Comparison of ENCODE assay signal across 8 mouse cellular contexts in the genomic region with DNA sequence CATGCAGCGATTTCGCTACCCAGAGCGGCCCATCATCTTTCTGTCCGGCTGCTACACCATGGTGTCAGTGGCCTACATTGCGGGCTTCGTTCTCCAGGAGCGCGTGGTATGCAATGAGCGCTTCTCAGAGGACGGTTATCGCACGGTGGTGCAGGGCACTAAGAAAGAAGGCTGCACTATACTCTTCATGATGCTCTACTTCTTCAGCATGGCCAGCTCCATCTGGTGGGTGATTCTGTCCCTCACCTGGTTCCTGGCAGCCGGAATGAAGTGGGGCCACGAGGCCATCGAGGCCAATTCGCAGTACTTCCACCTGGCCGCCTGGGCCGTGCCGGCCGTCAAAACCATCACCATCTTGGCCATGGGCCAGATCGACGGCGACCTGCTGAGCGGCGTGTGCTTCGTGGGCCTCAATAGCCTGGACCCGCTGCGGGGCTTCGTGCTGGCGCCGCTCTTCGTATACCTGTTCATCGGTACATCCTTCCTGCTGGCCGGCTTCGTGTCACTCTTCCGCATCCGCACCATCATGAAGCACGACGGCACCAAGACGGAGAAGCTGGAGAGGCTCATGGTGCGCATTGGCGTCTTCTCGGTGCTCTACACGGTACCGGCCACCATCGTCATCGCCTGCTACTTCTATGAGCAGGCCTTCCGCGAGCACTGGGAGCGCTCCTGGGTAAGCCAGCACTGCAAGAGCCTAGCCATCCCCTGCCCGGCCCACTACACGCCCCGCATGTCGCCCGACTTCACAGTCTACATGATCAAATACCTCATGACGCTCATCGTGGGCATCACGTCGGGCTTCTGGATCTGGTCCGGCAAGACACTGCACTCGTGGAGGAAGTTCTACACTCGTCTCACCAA. TPM values are rescaled to one million over a fixed set of nuclear protein-coding genes. Genes with fewer than 3 reads are reported as not detected.
A peak's percentile ranks its signal among the peaks of the same experiment; 100 is the strongest.
DNase-seq lines count a peak whose midpoint lies in the region; ATAC-seq and TF ChIP-seq lines count a peak whose summit lies in the region.

No protein-coding gene starts in this region.

- DNase-seq in gastrocnemius, postnatal 10 days: peak; percentile 50
- DNase-seq in gastrocnemius, postnatal 25 days: no peak
- no peak for DNase-seq in G1E (ENCODE audit: low spot score)
- DNase-seq in forebrain, postnatal 0 days: peak; percentile 57
- peak; percentile 23 for DNase-seq in kidney, postnatal 14 days
- peak; percentile 62 for DNase-seq in midbrain, embryonic 14.5 days
- DNase-seq in adrenal gland, adult 18-20 months (ENCODE audit: low spot score in 2 of 2): no peak

- no peak overlapping the region for H3K27ac ChIP-seq in forebrain, postnatal 0 days (ENCODE audit: low read depth, low read length)
- H3K27ac ChIP-seq in midbrain, embryonic 14.5 days (replicated peaks; ENCODE audit: low read depth, low read length): peak overlapping the region; percentile 92

- peak overlapping the region; percentile 57 for H3K9ac ChIP-seq in forebrain, postnatal 0 days
- peak overlapping the region; percentile 73; the same call in 1 of the 2 replicates for H3K9ac ChIP-seq in midbrain, embryonic 14.5 days (replicated peaks; ENCODE audit: low read length)

- no peaks in the 10 kb centered on the region for H3K36me3 ChIP-seq in G1E (replicated peaks)
- no peaks in the 10 kb centered on the region for H3K36me3 ChIP-seq in forebrain, postnatal 0 days (ENCODE audit: insufficient read depth)
- no peaks in the 10 kb centered on the region for H3K36me3 ChIP-seq in midbrain, embryonic 14.5 days (ENCODE audit: control insufficient read depth, insufficient read depth, low read length)

- TF ChIP-seq CTCF in G1E (IDR thresholded peaks at IDR 0.05; ENCODE audit: low read depth, low read length): no peak
- TF ChIP-seq CTCF in forebrain, postnatal 0 days (IDR thresholded peaks at IDR 0.05; ENCODE audit: low read depth): no peak

- H3K4me2 ChIP-seq in forebrain, postnatal 0 days (ENCODE audit: low read depth): peak overlapping the region; percentile 81
- peak overlapping the region; percentile 88 for H3K4me2 ChIP-seq in midbrain, embryonic 14.5 days (ENCODE audit: low read length)

- peaks cover 39% of the 10 kb centered on the region for H3K27me3 ChIP-seq in G1E (ENCODE audit: insufficient read depth, low read length)
- H3K27me3 ChIP-seq in forebrain, postnatal 0 days (ENCODE audit: insufficient read depth, low read length): no peaks in the 10 kb centered on the region
- peaks cover 7% of the 10 kb centered on the region; the same call in 1 of the 2 replicates for H3K27me3 ChIP-seq in midbrain, embryonic 14.5 days (ENCODE audit: control insufficient read depth, insufficient read depth, low read length)

- no peaks in the 10 kb centered on the region; the same call in 1 of the 2 replicates for H3K4me1 ChIP-seq in G1E (ENCODE audit: insufficient read depth, low read depth, low read length)
- H3K4me1 ChIP-seq in forebrain, postnatal 0 days (ENCODE audit: insufficient read depth): no peaks in the 10 kb centered on the region
- peaks cover 7% of the 10 kb centered on the region; the same call in 1 of the 2 replicates for H3K4me1 ChIP-seq in midbrain, embryonic 14.5 days (ENCODE audit: control insufficient read depth, insufficient read depth, low read length)

- no peak for ATAC-seq in G1E (ENCODE audit: extremely low read depth, insufficient number of reproducible peaks, low FRiP score, poor library complexity, severe bottlenecking)
- ATAC-seq in forebrain, postnatal 0 days: no peak
- ATAC-seq in midbrain, embryonic 14.5 days (ENCODE audit: low FRiP score, low TSS enrichment): no peak
- no peak for ATAC-seq in erythroblast, adult 5-6 weeks (replicated peaks; ENCODE audit: low FRiP score, poor library complexity, severe bottlenecking)

- H3K4me3 ChIP-seq in G1E (ENCODE audit: low read depth, low read length): 0 out of 2 replicates have a peak overlapping the region, but pooled peaks have one; percentile 9
- peak overlapping the region; percentile 79 for H3K4me3 ChIP-seq in forebrain, postnatal 0 days (ENCODE audit: low read depth, low read length)
- peak overlapping the region; percentile 67 for H3K4me3 ChIP-seq in midbrain, embryonic 14.5 days (replicated peaks; ENCODE audit: low read depth, low read length)

- H3K9me3 ChIP-seq in G1E (replicated peaks): peaks cover 16% of the 10 kb centered on the region
- H3K9me3 ChIP-seq in forebrain, postnatal 0 days (ENCODE audit: low read length): no peaks in the 10 kb centered on the region
- H3K9me3 ChIP-seq in midbrain, embryonic 14.5 days (ENCODE audit: control insufficient read depth, low read length): no peaks in the 10 kb centered on the region

- WGBS in forebrain, postnatal 0 days: 3% methylated on average over 62 of the region's 62 CpGs
- WGBS in midbrain, embryonic 14.5 days: 0% methylated on average over 62 of the region's 62 CpGs

RNA-seq across cellular contexts. Expression of gene Fzd2, which starts 1.6 kb away (rescaled TPM):
- total RNA-seq in gastrocnemius, postnatal 10 days (2021): 10 to 100 TPM in 1 of 2 experiments, 1 to 10 TPM in 1; 8.0 to 12.5 TPM
- total RNA-seq in gastrocnemius, postnatal 25 days (2021): 1 to 10 TPM; 2.5 to 2.7 TPM
- not detected in 2 replicates for total RNA-seq in G1E (2014; fragmentation: Nextera tagmentation)
- 0.06 TPM in 1 of 2 replicates, not detected in the other for total RNA-seq in G1E (2017)
- 0.02 TPM in 1 of 2 replicates, not detected in the other for polyA plus RNA-seq in G1E (2012)
- 12.0 and 15.2 TPM in 2 replicates for total RNA-seq in forebrain, postnatal 0 days (2014; rRNA removed)
- 4.5 and 4.6 TPM in 2 replicates for polyA plus RNA-seq in forebrain, postnatal 0 days (2015; fragmentation: Nextera tagmentation; extraction: Ambion mirVana)
- polyA plus RNA-seq in midbrain, embryonic 14.5 days (2014; fragmentation: Nextera tagmentation; extraction: Ambion mirVana): 7.2 and 8.0 TPM in 2 replicates
- total RNA-seq in erythroblast, adult 5-6 weeks (2015; ENCODE audit: low replicate concordance): not detected in 2 replicates
- not detected in 2 replicates for total RNA-seq in erythroblast, adult 5-6 weeks (2017; ENCODE audit: low replicate concordance)
- 1 to 10 TPM; 2.6 to 3.6 TPM for total RNA-seq in adrenal gland, adult 18-20 months (2021)

RNA-seq across cellular contexts. Expression of gene Gm11627, which starts 26.5 kb away (rescaled TPM):
- 1 to 10 TPM in 1 of 2 experiments, under 1 TPM in 1; 0.50 to 1.0 TPM for total RNA-seq in gastrocnemius, postnatal 10 days (2021)
- under 1 TPM in 1 of 2 experiments, not detected in 1; 0.43 TPM for total RNA-seq in gastrocnemius, postnatal 25 days (2021)
- total RNA-seq in G1E (2014; fragmentation: Nextera tagmentation): not detected in 2 replicates
- not detected in 2 replicates for total RNA-seq in G1E (2017)
- polyA plus RNA-seq in G1E (2012): not detected in 2 replicates
- total RNA-seq in forebrain, postnatal 0 days (2014; rRNA removed): 2.6 and 5.5 TPM in 2 replicates
- polyA plus RNA-seq in forebrain, postnatal 0 days (2015; fragmentation: Nextera tagmentation; extraction: Ambion mirVana): 3.7 and 5.9 TPM in 2 replicates
- polyA plus RNA-seq in midbrain, embryonic 14.5 days (2014; fragmentation: Nextera tagmentation; extraction: Ambion mirVana): 2.3 and 4.2 TPM in 2 replicates
- total RNA-seq in erythroblast, adult 5-6 weeks (2015; ENCODE audit: low replicate concordance): not detected in 2 replicates
- not detected in 2 replicates for total RNA-seq in erythroblast, adult 5-6 weeks (2017; ENCODE audit: low replicate concordance)
- total RNA-seq in adrenal gland, adult 18-20 months (2021): not detected

RNA-seq across cellular contexts. Expression of gene Gpatch8, which starts 49.6 kb away (rescaled TPM):
- total RNA-seq in gastrocnemius, postnatal 10 days (2021): 10 to 100 TPM; 28.9 to 33.9 TPM
- total RNA-seq in gastrocnemius, postnatal 25 days (2021): 10 to 100 TPM; 17.5 to 19.6 TPM
- total RNA-seq in G1E (2014; fragmentation: Nextera tagmentation): 52.1 and 69.2 TPM in 2 replicates
- total RNA-seq in G1E (2017): 22.3 and 26.0 TPM in 2 replicates
- 12.1 and 16.1 TPM in 2 replicates for polyA plus RNA-seq in G1E (2012)
- 29.5 and 31.1 TPM in 2 replicates for total RNA-seq in forebrain, postnatal 0 days (2014; rRNA removed)
- 25.2 and 45.5 TPM in 2 replicates for polyA plus RNA-seq in forebrain, postnatal 0 days (2015; fragmentation: Nextera tagmentation; extraction: Ambion mirVana)
- 51.3 and 58.4 TPM in 2 replicates for polyA plus RNA-seq in midbrain, embryonic 14.5 days (2014; fragmentation: Nextera tagmentation; extraction: Ambion mirVana)
- total RNA-seq in erythroblast, adult 5-6 weeks (2015; ENCODE audit: low replicate concordance): 28.6 and 32.3 TPM in 2 replicates
- total RNA-seq in erythroblast, adult 5-6 weeks (2017; ENCODE audit: low replicate concordance): 59.6 and 66.8 TPM in 2 replicates
- total RNA-seq in adrenal gland, adult 18-20 months (2021): 10 to 100 TPM; 24.6 to 29.8 TPM

RNA-seq across cellular contexts. Expression of gene Meioc, which starts 57.7 kb away (rescaled TPM):
- total RNA-seq in gastrocnemius, postnatal 10 days (2021): not detected
- not detected for total RNA-seq in gastrocnemius, postnatal 25 days (2021)
- total RNA-seq in G1E (2014; fragmentation: Nextera tagmentation) (not detected in 2 replicates), G1E (2017) (0.05 TPM in 1 of 2 replicates, not detected in the other)
- not detected in 2 replicates for polyA plus RNA-seq in G1E (2012)
- total RNA-seq in forebrain, postnatal 0 days (2014; rRNA removed): not detected in 2 replicates
- 0.08 and 0.10 TPM in 2 replicates for polyA plus RNA-seq in forebrain, postnatal 0 days (2015; fragmentation: Nextera tagmentation; extraction: Ambion mirVana)
- 0.12 TPM in 1 of 2 replicates, not detected in the other for polyA plus RNA-seq in midbrain, embryonic 14.5 days (2014; fragmentation: Nextera tagmentation; extraction: Ambion mirVana)
- not detected in 2 replicates for total RNA-seq in erythroblast, adult 5-6 weeks (2015; ENCODE audit: low replicate concordance)
- not detected in 2 replicates for total RNA-seq in erythroblast, adult 5-6 weeks (2017; ENCODE audit: low replicate concordance)
- total RNA-seq in adrenal gland, adult 18-20 months (2021): not detected

Comparison
In these comparisons a context has a peak if more than half of its experiments do, and no peak if none do; other contexts are left out.
1. DNase-seq: peak in gastrocnemius, postnatal 10 days (single experiment), forebrain, postnatal 0 days (single experiment), kidney, postnatal 14 days (single experiment) and midbrain, embryonic 14.5 days (single experiment); none in gastrocnemius, postnatal 25 days (single experiment), G1E (single experiment) and adrenal gland, adult 18-20 months (0 of 2).
2. H3K4me3 ChIP-seq: peak in every context shown above with its lines; median percentile 79 in forebrain, postnatal 0 days; 67 in midbrain, embryonic 14.5 days; 9 in G1E.